Mouse (Mus musculus): ENCODE measurements around the gene Lmo4. TPM values are rescaled to one million over a fixed set of nuclear protein-coding genes. Genes with fewer than 3 reads are reported as not detected.

The Lmo4 gene
- total RNA-seq, 2 experiments from 2014 or later, result 39.1 to 40.2 TPM

DNA sequence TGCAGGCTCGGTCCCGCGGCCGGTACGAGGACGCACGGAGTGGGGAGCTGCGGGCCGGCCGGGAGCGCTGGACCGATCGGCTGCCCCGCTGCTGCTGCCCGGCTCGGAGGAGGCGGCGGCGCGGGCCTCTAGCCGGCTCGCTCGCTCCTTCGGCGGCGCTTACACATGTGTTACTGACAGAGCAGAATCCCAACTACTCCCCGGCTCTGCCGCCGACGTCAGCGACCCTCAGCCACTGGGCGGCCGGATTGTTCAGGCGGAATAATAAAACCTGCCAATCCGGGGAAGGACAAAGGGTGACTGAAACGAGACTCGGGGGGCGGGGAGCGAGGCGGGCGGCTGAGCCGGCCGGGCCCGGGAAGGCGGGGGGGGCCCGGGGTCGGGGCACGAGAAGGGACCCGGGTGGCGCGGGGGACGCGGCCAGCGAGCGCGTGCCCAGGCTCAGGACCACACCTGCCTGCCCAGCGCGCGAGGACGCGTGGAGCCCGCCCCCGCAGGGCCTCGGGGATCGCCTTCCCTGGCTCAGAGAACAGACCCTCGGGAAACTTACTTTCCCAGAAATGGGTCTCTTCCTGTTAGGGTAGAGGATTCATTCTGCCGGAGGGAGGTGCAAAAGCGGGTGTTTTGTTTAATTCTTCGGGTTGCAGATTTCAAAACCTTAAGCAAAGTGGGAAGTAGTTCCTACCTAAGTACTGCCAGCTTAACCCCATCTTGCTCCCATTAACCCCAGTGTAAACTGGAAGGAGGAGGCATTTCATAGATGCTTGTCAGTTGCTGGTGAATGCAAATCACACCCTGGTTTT lies 532 bp upstream of the Lmo4 start:
- DNase-seq, result peak; percentile 97
- intact Hi-C loops (cut with DNase I), result loop anchor here (2.0 to 10.0 kb wide), 2 partner anchors 509 to 607 kb away; no protein-coding TSS in a partner anchor

DNA sequence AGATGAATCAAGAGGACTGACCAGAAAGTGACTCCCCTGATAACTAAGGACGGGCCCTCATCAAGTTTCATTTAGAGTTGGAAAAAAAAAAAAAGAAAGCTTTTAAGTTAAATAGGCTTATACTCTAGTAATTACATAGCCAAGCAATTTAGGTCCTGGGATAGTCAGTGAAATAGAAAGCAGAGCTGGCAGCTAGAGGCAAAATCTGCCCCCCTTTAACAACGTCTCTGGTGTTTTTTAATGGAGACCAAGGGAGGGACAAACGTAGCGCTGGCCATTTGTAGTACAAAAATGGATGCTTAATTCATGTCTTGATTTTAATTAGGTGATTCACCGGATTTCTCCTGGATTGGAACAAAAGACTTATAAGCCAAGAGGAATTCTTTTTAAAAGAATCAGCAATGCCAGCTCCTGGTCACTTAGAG lies 1.0 kb downstream of the Lmo4 start:
- DNase-seq, result peak; percentile 27 to 40
- intact Hi-C loops (cut with DNase I), result loop anchor here (5.0 to 10.0 kb wide), 2 partner anchors 292 to 511 kb away; no protein-coding TSS in a partner anchor

DNA sequence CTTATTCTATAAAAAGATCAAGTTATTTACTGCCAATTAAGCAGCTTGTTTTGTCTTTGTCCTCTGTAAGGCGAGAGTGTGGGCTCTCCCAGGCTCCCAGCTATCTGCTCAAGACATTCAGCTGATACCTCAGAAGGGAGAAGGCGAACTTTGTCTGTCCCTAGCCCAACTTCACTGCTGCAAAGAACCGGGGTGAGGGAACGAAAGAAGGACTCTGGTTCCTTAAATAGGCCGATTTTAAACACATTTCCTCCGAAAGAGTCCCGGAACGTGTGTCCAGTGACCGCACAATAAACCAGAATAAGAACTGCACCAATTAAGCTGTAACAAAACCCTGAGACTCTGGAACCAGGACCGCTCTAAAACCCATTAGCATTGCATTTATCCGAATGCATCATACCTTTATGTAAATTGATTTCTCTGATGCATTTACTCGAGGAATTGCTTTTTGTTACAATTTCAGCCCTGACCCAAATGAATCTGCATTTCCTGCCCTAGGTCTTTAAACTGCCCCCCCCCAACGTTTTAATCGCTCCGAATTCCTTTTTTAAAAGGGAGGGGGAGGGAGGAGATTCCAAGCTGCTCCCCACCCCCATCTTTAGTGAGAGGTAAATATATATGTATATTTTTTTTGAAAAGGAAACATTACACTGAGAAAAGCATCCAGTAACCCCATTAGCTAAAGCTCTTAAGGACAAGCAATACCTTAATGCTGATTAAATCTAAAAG lies 1.6 kb downstream of the Lmo4 start:
- peak; percentile 50 to 56 for DNase-seq
- intact Hi-C loops (cut with DNase I), result loop anchor here (5.0 to 10.0 kb wide), 2 partner anchors 291 to 511 kb away; no protein-coding TSS in a partner anchor

DNA sequence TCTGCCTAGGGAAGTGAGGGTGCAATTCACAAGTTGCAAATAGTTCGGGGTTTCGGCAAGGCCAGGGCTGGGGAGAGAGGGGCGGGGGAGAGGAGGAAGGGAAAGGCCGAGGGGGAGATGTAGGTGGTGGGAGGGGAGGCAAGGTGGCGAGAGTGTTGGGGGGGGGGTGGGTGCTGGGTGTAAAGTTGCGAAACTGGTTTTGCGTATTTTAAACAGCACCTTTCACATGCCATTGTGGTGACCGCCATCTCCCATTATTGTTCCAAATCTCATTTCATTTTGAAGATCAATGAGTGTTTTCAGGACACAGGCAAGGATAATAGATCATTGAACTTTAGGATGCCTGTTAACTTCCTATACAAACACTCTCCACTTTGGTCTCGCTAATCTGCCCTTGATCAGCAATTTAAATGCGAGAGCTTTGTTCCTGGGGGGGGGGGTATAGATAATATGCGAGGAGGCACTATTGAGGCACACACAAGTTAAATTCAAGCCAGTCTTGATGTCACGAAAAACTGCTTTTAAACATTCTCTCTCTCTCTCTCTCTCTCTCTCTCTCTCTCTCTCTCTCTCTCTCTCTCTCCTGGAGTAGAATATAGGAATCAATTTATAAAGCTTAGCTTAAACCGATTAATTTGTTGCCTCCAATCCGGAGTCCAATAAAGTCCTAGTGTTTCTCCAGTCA lies 2.3 kb downstream of the Lmo4 start:
- intact Hi-C loops (cut with DNase I), result loop anchor here (5.0 to 10.0 kb wide), 2 partner anchors 290 to 512 kb away; no protein-coding TSS in a partner anchor
- DNase-seq, result no peak

DNA sequence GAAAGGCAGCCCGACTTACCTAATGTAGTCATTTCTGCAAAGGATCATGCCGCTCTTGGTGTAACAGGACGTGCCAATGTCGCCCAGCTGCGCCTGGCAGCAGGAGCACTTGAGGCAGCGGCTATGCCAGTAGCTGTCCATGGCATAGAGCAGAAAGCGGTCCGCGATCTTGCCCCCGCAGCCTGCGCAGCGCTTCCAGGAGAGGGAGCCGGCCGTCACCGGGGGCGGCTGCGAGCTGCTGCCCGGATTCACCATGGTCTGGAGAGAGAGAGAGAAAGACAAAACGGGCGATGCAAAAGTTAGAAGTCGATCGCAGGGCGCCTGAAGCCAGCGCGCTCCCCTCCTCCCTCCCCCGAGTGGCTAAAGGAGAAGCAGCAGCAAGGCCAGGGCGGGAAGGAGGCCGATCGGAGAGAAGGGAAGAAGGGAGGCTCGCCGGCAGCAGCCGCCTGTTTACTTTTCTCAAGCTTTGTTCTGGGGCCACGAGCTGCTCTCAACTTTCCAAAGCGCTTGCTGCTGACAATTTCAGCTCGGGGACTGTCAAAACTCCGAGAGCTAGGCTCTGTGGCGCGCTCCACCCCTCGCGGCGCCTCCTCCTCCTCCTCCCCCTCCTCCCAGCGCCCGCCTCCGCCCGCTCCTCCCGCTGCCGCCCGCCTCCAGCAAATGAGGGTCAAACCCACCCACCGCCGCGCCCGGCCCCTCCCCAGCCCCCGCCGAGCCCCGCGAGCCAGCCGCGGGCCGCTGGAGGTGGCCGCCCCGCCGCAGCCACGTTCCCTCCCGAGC lies 3.0 kb downstream of the Lmo4 start:
- peak; percentile 86 to 91 for DNase-seq
- intact Hi-C loops (cut with DNase I), result loop anchor here (5.0 to 10.0 kb wide), 2 partner anchors 290 to 513 kb away; no protein-coding TSS in a partner anchor

DNA sequence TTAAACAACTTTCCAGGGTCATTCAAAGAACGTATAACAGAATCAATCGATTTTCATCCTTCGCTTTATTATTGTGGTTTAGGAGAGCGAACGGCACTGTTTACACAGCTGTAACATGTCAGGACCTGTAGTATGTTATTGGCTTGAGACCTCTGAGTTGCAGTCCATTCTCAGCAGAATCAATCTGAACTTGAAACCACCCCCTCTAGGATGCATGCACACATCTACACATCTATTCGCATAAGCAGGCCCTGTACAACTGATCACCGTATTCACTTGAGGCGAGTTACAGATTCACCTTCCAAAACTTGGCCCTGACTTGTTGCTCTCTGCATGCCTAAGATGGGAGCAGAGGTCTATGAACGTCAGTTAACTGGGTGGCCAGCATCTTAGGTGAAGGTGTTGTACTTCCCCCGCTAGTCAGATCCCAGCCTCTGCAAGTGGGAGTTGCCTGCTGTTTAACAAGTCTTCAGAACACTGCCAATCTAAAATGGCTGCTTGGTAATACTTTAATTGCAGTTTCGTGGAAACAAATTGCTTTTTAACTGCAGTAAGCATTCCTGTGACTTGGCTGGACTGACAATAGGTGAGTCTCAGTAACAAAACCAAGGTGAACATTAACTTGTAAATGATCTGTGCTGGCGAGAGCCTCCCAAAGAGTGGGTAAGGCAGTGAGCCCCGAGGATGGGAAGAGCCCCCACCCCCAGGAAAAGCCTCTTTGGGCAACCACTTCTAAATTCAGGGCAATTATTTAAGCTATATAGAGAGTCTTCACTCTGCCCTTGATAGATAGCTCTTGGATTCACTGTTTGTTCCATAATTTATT lies 19.5 kb downstream of the Lmo4 start:
- no peak for DNase-seq
- intact Hi-C loops (cut with DNase I), result no loop called here

DNA sequence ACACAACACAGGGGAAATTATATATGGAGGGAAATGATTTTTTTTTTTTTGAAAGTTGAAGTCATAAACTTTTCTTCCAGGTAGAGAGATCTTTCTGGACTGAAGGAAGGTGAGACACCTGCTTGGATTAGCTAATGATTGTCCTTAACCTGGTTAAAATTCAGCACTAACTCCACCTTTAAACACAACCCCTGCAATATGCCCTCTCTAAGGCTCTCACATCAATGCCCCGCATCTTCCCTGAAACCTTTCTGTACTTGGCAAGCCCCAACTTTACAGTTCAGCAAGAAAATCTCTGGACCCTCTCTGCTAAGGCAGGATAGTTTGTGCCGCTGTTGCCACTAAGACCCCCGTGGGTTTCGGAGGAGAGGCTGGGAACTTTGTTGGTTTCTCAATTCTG lies 20.1 kb downstream of the Lmo4 start:
- intact Hi-C loops (cut with DNase I), result no loop called here
- DNase-seq, result no peak

DNA sequence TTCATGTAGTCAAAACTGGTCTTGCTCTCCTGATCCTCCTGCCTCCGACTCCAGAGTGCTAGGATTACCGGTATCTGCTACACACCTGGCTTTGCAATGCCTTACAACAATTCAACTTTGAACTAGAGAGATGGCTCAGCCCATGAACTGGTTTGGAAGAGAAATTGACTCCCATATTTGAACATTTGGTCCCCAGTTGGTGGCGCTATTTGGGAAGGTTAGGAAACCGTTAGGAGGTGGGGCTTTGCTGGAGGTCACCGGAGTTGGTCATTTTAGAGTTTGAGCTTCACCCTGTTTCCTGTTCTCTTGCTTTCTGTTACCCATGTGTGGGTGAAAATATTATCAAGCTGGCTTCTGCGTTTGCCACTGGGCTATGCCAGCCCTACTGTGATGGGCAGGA lies 22.8 kb downstream of the Lmo4 start:
- DNase-seq, result no peak
- intact Hi-C loops (cut with DNase I), result no loop called here

DNA sequence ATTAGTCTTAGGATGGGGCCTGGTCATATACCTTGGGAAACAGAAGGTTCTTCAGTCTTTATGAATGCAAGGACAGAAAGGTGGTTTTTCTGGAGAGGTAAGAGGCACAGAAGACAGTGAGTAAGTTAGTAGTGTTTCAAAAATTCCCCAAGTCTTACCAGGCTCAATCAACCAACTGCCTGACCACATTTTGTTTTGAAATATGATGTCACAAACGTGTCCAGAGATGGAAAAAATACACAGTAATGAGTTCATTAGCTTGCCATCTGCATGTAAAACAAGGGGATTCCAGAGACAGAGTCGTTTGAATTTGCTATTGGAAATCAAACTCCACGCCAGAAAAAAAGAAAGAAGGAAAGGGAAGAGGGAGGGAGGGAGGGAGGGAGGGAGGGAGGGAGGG lies 26.1 kb downstream of the Lmo4 start:
- intact Hi-C loops (cut with DNase I), result no loop called here
- DNase-seq, result no peak

DNA sequence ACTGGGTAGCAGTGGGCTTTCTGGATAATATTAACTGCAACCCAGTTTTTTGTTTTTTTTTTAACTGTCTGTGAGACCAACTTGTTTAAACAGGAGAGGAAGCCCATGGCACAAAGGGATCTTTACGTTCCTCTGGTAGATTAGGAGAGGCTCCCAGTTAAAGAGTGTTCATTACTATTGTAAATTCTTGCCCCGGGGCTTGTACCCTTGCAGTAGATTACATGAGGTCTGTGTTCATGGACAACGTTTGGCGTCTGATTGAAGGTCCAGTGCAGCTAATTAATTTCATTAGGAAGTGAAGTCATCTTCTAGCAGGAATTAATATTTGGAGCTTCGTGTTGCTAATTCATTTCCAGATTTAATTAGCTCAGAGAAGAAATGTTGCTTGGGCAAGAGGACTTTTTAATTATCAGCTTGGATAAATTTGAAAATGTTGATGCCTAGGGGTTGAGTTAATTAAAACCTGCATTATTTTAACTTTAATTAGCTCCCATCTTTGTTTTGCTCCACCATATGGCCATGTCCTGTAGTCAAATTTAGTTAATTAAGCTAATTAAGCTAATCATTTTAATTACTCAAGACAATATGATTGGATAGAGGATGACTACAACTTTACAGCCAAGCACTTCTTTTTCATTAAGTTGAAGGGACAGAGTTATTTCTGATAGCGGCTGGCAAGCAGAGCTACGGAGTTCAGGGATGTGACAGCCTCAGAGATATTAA lies 31.0 kb downstream of the Lmo4 start:
- no peak for DNase-seq
- intact Hi-C loops (cut with DNase I), result no loop called here

DNA sequence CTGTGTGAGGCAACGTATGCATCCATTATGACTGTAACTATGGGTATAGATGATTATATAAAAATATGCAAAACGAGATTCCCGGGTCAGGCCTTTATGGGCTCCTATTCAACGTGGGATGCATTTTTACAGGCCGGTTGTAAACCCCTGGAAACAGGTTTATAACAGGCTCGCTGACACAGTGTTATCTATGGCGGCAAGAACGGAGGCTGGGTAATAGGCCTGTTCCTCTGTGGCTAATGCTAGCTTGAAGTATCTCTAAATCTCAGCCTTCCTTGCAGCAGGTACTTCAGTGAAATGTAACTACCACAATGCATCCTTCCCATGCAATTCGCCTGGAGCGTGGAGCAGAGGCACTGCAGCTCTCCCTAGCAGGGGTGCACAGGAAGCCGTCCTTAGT lies 31.9 kb downstream of the Lmo4 start:
- no peak for DNase-seq
- intact Hi-C loops (cut with DNase I), result no loop called here

DNA sequence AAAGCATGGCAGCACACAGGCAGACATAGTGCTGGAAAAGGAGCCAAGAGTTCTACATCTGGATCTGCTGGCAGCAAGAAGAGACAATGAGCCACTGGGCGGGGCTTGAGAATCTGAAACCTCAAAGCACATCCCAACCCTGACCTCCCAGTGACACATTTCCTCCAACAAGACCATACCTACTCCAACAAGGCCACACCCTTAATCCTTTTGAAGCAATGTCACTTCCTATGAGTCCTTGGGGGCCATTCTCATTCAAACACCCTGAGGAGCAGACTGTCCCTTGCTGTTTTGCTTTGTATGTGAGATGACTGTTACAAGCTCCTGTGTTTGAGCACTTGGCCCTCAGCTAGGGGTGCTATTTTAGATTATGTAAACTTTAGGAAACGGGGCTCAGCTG lies 33.3 kb downstream of the Lmo4 start:
- DNase-seq, result no peak
- intact Hi-C loops (cut with DNase I), result no loop called here

DNA sequence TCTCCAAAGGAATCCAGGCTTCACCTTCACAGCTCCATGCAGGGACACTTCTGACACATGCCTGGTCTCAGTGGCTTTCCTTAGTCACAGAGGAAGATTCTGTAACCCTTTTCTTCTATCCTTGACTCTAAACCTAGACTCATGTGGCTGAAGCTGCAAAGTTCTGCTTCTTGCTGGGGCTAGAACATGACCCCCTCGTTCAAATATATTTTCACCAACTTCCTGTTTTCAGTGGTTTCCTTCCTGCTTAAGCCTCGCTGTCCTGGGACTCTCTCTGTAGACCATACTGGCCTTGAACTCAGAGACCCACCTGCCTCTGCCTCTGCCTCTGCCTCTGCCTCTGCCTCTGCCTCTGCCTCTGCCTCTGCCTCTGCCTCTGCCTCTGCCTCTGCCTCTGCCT lies 34.5 kb downstream of the Lmo4 start:
- intact Hi-C loops (cut with DNase I), result no loop called here
- DNase-seq, result no peak

DNA sequence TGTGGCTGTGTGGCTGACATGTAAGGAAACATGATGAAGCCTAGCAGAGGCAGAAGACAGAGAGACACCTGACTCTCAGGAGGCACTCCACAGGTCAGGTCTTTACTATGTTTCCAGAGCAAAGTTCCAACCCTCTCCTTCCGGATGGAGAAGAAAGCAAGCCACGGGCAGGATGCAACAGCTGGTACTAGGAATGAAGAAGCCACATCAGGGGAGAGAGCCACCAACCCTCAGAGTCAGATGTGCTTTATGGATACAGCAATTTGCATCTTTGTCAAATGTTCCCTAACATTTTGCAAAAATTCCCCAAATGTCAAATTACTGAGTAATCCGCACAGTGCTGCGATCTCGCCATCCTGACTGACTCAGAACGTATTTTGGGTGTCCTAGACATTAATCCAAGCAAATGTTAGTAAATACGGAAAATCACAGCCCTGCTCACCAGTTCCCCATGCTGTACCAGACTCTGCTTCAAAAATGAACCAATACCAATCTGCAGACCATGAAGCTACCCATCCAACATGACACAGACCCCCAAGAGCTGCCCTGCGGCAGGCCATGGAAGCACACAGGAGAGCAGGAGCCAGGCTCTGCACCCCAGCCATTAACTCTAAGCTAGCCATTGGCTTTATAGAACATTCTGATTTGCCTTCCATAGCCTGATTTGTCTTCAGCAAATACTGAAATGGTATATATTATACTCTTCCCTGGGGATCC lies 38.4 kb downstream of the Lmo4 start:
- DNase-seq, result no peak
- intact Hi-C loops (cut with DNase I), result no loop called here

DNA sequence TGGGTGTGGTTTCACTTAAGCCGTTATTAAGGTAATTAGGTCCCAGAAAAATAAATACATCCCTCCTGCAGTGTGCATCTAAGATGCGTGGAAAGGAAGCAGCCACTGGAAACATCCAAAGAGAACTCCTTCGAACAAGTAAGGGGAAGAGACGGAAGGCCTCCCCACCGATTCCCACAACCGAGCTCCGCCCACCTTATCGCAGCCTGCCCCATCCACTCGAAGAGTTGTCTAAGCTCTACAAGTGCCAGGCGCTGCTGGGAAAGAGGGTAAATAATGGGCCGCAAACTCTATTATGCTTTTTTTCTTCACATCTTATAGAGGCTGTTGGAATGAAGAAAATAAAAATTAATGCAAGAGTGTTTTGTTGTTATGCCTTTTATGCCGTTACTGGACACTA lies 39.6 kb downstream of the Lmo4 start:
- DNase-seq, result no peak
- intact Hi-C loops (cut with DNase I), result no loop called here

DNA sequence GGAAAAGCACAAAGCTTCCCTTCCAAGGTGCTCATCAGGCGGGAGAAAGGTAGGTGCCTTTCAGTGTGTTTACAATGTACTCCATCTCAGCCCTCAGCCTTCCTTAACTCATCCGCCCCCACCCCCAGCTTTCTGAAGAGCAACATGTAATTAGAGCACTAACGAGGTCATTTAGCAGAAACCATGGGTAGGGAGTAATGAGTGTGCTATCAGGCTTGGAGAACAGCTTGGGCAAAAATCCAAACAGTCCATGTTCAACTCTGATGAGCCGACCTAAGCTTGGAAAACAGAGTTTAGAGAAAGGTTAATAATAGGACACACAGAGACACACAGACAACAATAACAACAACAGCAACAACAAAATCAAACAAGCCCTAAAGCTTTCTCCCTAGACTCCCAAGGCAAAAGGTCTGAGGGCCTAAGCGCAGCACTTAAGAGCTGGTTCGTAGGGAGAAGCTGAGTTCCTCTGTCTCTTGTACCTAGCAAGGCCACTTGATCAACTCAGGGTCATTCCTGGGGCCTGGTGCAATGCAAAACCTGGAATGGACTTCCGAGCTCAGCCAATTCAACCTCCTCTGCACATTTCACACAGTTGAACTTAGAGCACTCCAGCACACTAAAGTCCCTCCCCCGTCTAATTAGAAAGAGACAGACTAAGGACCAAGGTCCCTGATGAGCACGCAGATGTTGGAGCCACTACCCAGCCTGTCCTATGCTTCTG lies 40.2 kb downstream of the Lmo4 start:
- intact Hi-C loops (cut with DNase I), result no loop called here
- peak in 1 of 2 experiments; percentile 29 for DNase-seq

DNA sequence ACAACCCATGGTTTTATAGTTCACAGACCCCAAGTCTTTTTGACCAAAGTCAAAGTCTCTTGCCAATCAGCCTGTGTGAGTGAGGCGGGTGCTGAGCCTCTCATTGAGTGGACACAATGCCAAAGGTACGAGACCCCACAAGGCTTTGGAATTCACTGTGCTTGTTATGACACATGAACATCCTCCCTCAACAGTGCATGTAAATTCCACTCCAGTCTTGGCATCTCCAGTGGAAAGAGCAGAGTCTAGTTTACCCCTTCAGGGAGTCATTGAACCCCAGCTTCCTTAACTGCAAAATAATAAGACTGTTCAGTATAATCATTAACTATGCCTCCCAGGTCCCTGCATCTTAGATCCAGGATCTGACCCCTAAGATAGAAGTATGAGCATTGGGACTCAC lies 41.3 kb downstream of the Lmo4 start:
- intact Hi-C loops (cut with DNase I), result no loop called here
- no peak for DNase-seq

DNA sequence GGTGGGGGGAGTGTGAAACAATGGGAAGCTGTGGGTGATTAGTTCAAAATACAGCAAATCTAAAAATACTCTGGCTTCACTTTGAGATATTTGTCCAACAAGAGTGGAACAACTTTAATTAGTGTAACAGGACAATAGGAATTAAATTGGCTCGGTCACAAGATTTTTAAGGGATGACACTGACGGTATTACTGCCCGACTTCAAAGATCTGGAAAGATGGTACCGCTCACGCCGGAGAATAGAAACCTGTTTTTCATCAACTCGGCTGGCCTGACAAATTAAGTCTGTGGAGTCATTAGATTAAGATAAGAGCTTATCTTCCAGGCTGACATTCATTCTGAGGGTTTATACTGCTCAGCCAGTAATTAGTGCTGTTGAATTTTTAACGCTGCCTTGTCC lies 42.9 kb downstream of the Lmo4 start:
- DNase-seq, result peak; percentile 13 to 15
- intact Hi-C loops (cut with DNase I), result no loop called here
